Mouse (Mus musculus) CH12.LX (cell line): Measurements from ENCODE around the gene Exoc2.
A peak's percentile ranks its signal among the peaks of the same experiment; 100 is the strongest.

ENCODE experiments used
- CTCF ChIP-seq, 2 experiments: IDR thresholded peaks in 1 of 2; conservative IDR thresholded peaks in 1 of 2; 2 replicates each; pipeline ENCODE4 v1.5.1; 2011 to 2012; ENCODE audit warnings: low read depth in 2 of 2, low read length in 2 of 2, improper control_type of control experiment in 1 of 2, inconsistent platforms in 1 of 2, mild to moderate bottlenecking in 1 of 2, moderate library complexity in 1 of 2
- EP300 ChIP-seq: IDR thresholded peaks from 2 replicates; pipeline ENCODE4 v1.6.1; 2011; ENCODE audit warnings: low read length, improper control_type of control experiment
- MAFK ChIP-seq: IDR thresholded peaks from 2 replicates; pipeline ENCODE4 v1.6.1; 2011; ENCODE audit warnings: low read length, improper control_type of control experiment; ENCODE audit not compliant: insufficient replicate concordance
- POLR2A ChIP-seq: IDR thresholded peaks from 2 replicates; pipeline ENCODE4 v1.6.1; 2011; ENCODE audit warnings: low read depth, mild to moderate bottlenecking, improper control_type of control experiment, low read length
- UBTF ChIP-seq: IDR thresholded peaks from 2 replicates; pipeline ENCODE4 v1.6.1; 2012; ENCODE audit warnings: low read depth, mild to moderate bottlenecking, inconsistent platforms, low read length, improper control_type of control experiment, moderate library complexity
- ZC3H11A ChIP-seq: IDR thresholded peaks from 2 replicates; pipeline ENCODE4 v1.6.1; 2012; ENCODE audit warnings: low read depth, mild to moderate bottlenecking, inconsistent platforms, low read length, improper control_type of control experiment
- ZMIZ1 ChIP-seq: IDR thresholded peaks from 2 replicates; pipeline ENCODE4 v1.6.1; 2012; ENCODE audit warnings: low read depth, mild to moderate bottlenecking, inconsistent platforms, low read length, improper control_type of control experiment

DNA sequence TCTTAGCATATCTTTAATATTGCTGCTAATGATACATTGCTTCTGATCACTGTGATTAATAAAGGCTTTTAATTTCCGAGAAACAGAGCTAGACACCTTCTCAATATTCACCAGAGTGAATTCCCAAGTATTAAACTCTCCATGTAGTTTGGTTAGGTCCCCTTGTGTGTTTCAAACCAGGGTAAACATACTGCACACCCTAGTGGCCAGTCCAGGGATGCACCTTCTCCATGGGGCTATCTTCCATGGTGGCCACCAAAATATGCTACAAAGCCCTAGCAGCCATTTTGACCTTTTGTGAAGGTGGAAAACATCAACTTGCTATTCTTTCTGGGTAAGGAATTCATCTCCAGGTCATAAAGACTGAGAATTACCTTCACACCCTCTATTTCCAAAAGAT is 7.8 kb upstream of the Exoc2 start:
- no peak for TF ChIP-seq EP300
- TF ChIP-seq CTCF (conservative IDR thresholded peaks at IDR 0.05 in 1 of 2, IDR thresholded peaks at IDR 0.05 in 1 of 2; ENCODE audit: low read depth in 2 of 2, low read length in 2 of 2), result peak; percentile 84 to 86
- TF ChIP-seq ZMIZ1, result no peak; the same call in 1 of the 2 replicates
- TF ChIP-seq MAFK, result no peak
- TF ChIP-seq ZC3H11A, result 0 out of 2 replicates have a peak, but pooled peaks have one; percentile 13
- no peak for TF ChIP-seq UBTF
- no peak for TF ChIP-seq POLR2A
